20 mouse cellular contexts compared by ENCODE assay signal in genomic region chrX:42044935-42045334, GRCm38 (mm10). TPM values are rescaled to one million over a fixed set of nuclear protein-coding genes. Genes with fewer than 3 reads are reported as not detected.
DNase-seq lines count a peak whose midpoint lies in the region; ATAC-seq and TF ChIP-seq lines count a peak whose summit lies in the region.
"Had no signal": no experiment of that assay in that cellular context is flagged by ENCODE, and none has a peak within 500 bp of the region (broad histone marks: within the 10 kb centered on the region; RNA-seq: fewer than 3 reads in every experiment).

No protein-coding gene starts in this region.

- no peak overlapping the region for H3K4me2 ChIP-seq in liver, embryonic 11.5 days
- H3K4me2 ChIP-seq in liver, embryonic 14.5 days (ENCODE audit: low read depth), result no peak overlapping the region
- H3K4me2 ChIP-seq in forebrain, embryonic 12.5 days, result no peak overlapping the region
- H3K4me2 ChIP-seq: embryonic facial prominence, embryonic 15.5 days; forebrain, embryonic 15.5 days; heart, embryonic 11.5 days; hindbrain, embryonic 14.5 days; intestine, embryonic 15.5 days had no signal

- ATAC-seq in liver, embryonic 11.5 days (replicated peaks; ENCODE audit: low FRiP score), result no peak
- peak; percentile 43; the same call in 1 of the 2 replicates for ATAC-seq in liver, embryonic 14.5 days (ENCODE audit: insufficient read depth)
- ATAC-seq in forebrain, embryonic 12.5 days (ENCODE audit: low FRiP score), result no peak
- no peak for ATAC-seq in monocyte, adult 5-6 weeks (replicated peaks; ENCODE audit: insufficient number of reproducible peaks, low FRiP score, low TSS enrichment, poor library complexity, severe bottlenecking)
- ATAC-seq: forebrain, embryonic 15.5 days; intestine, embryonic 15.5 days had no signal

- no peak for TF ChIP-seq CTCF in liver, embryonic 14.5 days (IDR thresholded peaks at IDR 0.05; ENCODE audit: low read depth)
- no peak for TF ChIP-seq CTCF in lung, adult 2 months (IDR thresholded peaks at IDR 0.05; ENCODE audit: insufficient read depth, low read length)

- H3K36me3 ChIP-seq in liver, embryonic 11.5 days (ENCODE audit: control insufficient read depth, insufficient read depth, low read length), result no peaks in the 10 kb centered on the region
- H3K36me3 ChIP-seq in liver, embryonic 14.5 days (replicated peaks; ENCODE audit: control insufficient read depth, insufficient read depth, low read depth), result no peaks in the 10 kb centered on the region
- H3K36me3 ChIP-seq in forebrain, embryonic 12.5 days (replicated peaks), result no peaks in the 10 kb centered on the region
- H3K36me3 ChIP-seq: embryonic facial prominence, embryonic 15.5 days; forebrain, embryonic 10.5 days; forebrain, embryonic 15.5 days; hindbrain, embryonic 10.5 days; intestine, embryonic 15.5 days had no signal

- no peak overlapping the region; the same call in 1 of the 2 replicates for H3K27ac ChIP-seq in liver, embryonic 11.5 days (ENCODE audit: low read depth, low read length)
- H3K27ac ChIP-seq in liver, embryonic 14.5 days, result no peak overlapping the region
- no peak overlapping the region for H3K27ac ChIP-seq in forebrain, embryonic 12.5 days
- H3K27ac ChIP-seq: embryonic facial prominence, embryonic 15.5 days; forebrain, embryonic 10.5 days; forebrain, embryonic 15.5 days; heart, adult 2 months; hindbrain, embryonic 10.5 days; hindbrain, embryonic 14.5 days; intestine, embryonic 15.5 days had no signal

- H3K9ac ChIP-seq in liver, embryonic 11.5 days (ENCODE audit: low read depth, low read length), result no peak overlapping the region
- no peak overlapping the region for H3K9ac ChIP-seq in liver, embryonic 14.5 days (replicated peaks)
- no peak overlapping the region for H3K9ac ChIP-seq in forebrain, embryonic 12.5 days
- H3K9ac ChIP-seq: embryonic facial prominence, embryonic 15.5 days; forebrain, embryonic 15.5 days; hindbrain, embryonic 14.5 days; intestine, embryonic 15.5 days had no signal

- peak; percentile 7 for DNase-seq in liver
- no peak for DNase-seq in liver, embryonic 11.5 days (ENCODE audit: low spot score)
- DNase-seq in adrenal gland, postnatal 14 days, result peak; percentile 56
- DNase-seq in liver, embryonic 14.5 days (ENCODE audit: low read depth in 3 of 3, low spot score in 3 of 3), result no peak
- DNase-seq in lung, adult 2 months, result no peak
- DNase-seq: cerebellum, adult 11 months; cerebellum, adult 8-10 months; cerebellum, postnatal 14 days; embryo, embryonic 11 days; heart, adult 2 months had no signal

- 74% methylated on average over 7 of the region's 7 CpGs for WGBS in liver, embryonic 11.5 days
- WGBS in liver, embryonic 14.5 days (ENCODE audit: insufficient replicate concordance), result 56% methylated on average over 7 of the region's 7 CpGs
- WGBS in lung, adult 2 months, result 66% methylated on average over 7 of the region's 7 CpGs
- WGBS in forebrain, embryonic 12.5 days, result 81% methylated on average over 7 of the region's 7 CpGs

- TF ChIP-seq EP300 in liver, embryonic 14.5 days (IDR thresholded peaks at IDR 0.05; ENCODE audit: low read depth), result no peak

- no peaks in the 10 kb centered on the region for H3K9me3 ChIP-seq in liver, embryonic 11.5 days (ENCODE audit: control insufficient read depth, low read length)
- H3K9me3 ChIP-seq in liver, embryonic 14.5 days (ENCODE audit: control insufficient read depth, low read length), result no peaks in the 10 kb centered on the region
- no peaks in the 10 kb centered on the region for H3K9me3 ChIP-seq in forebrain, embryonic 12.5 days
- H3K9me3 ChIP-seq: embryonic facial prominence, embryonic 15.5 days; forebrain, embryonic 10.5 days; forebrain, embryonic 15.5 days; hindbrain, embryonic 10.5 days; intestine, embryonic 15.5 days had no signal

- no peaks in the 10 kb centered on the region for H3K4me1 ChIP-seq in liver, embryonic 11.5 days (replicated peaks; ENCODE audit: control insufficient read depth, insufficient read depth, low read length)
- H3K4me1 ChIP-seq in liver, embryonic 14.5 days (replicated peaks; ENCODE audit: control insufficient read depth in 2 of 2, insufficient read depth in 2 of 2, low read length in 1 of 2), result no peaks in the 10 kb centered on the region
- no peaks in the 10 kb centered on the region for H3K4me1 ChIP-seq in lung, adult 2 months (ENCODE audit: control insufficient read depth, insufficient read depth, low read length)
- no peaks in the 10 kb centered on the region for H3K4me1 ChIP-seq in forebrain, embryonic 12.5 days
- H3K4me1 ChIP-seq: embryonic facial prominence, embryonic 15.5 days; forebrain, embryonic 10.5 days; forebrain, embryonic 15.5 days; hindbrain, embryonic 10.5 days; intestine, embryonic 15.5 days had no signal

- no peak for TF ChIP-seq POLR2A in lung, adult 2 months (IDR thresholded peaks at IDR 0.05; ENCODE audit: borderline replicate concordance, extremely low read depth, low read depth, low read length)

- H3K27me3 ChIP-seq in liver, embryonic 11.5 days (replicated peaks; ENCODE audit: control insufficient read depth, insufficient read depth, low read length), result no peaks in the 10 kb centered on the region
- no peaks in the 10 kb centered on the region for H3K27me3 ChIP-seq in liver, embryonic 14.5 days (ENCODE audit: control insufficient read depth, insufficient read depth, low read length)
- H3K27me3 ChIP-seq in forebrain, embryonic 12.5 days, result no peaks in the 10 kb centered on the region
- H3K27me3 ChIP-seq: embryonic facial prominence, embryonic 15.5 days; forebrain, embryonic 15.5 days; intestine, embryonic 15.5 days had no signal

- H3K4me3 ChIP-seq in liver, embryonic 11.5 days (ENCODE audit: low read depth, low read length), result no peak overlapping the region
- H3K4me3 ChIP-seq in liver, embryonic 14.5 days (ENCODE audit: insufficient read depth in 1 of 2, low read depth in 2 of 2, low read length in 2 of 2), result no peak overlapping the region
- H3K4me3 ChIP-seq in lung, adult 2 months (replicated peaks; ENCODE audit: extremely low read depth, low read depth, low read length), result no peak overlapping the region
- no peak overlapping the region for H3K4me3 ChIP-seq in forebrain, embryonic 12.5 days (replicated peaks)
- H3K4me3 ChIP-seq: embryonic facial prominence, embryonic 15.5 days; erythroblast, embryonic 14.5 days; forebrain, embryonic 10.5 days; forebrain, embryonic 15.5 days; heart, adult 2 months; hindbrain, embryonic 10.5 days; intestine, embryonic 15.5 days had no signal

RNA-seq across cellular contexts. Expression of gene Xiap, which starts 14.5 kb away (rescaled TPM):
- 12.9 and 14.1 TPM in 2 replicates for polyA plus RNA-seq in liver, embryonic 11.5 days (2014; fragmentation: Nextera tagmentation; extraction: Ambion mirVana)
- total RNA-seq in adrenal gland, postnatal 14 days (2021), result 60.3 and 63.6 TPM in 2 replicates
- polyA plus RNA-seq in liver, embryonic 14.5 days (2012; rRNA removed), result 7.4 and 10.9 TPM in 2 replicates
- polyA plus RNA-seq in liver, embryonic 14.5 days (2014; fragmentation: Nextera tagmentation; extraction: Ambion mirVana), result 5.9 and 6.8 TPM in 2 replicates
- polyA plus RNA-seq in lung, adult 2 months (2012; rRNA removed), result 13.7 and 16.5 TPM in 2 replicates
- polyA plus RNA-seq in forebrain, embryonic 12.5 days (2016; fragmentation: Nextera tagmentation; extraction: Ambion mirVana), result 12.3 and 14.9 TPM in 2 replicates
- 54.8 to 87.8 TPM (median 75.7 TPM) in 3 replicates for total RNA-seq in monocyte, adult 5-6 weeks (2017)

Comparison
In these comparisons a context has a peak if more than half of its experiments do, and no peak if none do; other contexts are left out.
1. DNase-seq: peak in liver (single experiment) and adrenal gland, postnatal 14 days (single experiment); none in liver, embryonic 11.5 days (single experiment), liver, embryonic 14.5 days (0 of 3) and lung, adult 2 months (single experiment).